Mouse (Mus musculus) brain, embryonic 14.5 days (tissue): ENCODE data around the gene Trappc13. TPM values are rescaled to one million over a fixed set of nuclear protein-coding genes. Genes with fewer than 3 reads are reported as not detected.
"Not testable (repeated sequence)": the region's sequence is repeated elsewhere in the genome, so short reads cannot be mapped to it uniquely, and the experiment has no call there.

Experiments used
- DNase-seq: peaks from one replicate; pipeline ENCODE4 v3.0.0-alpha.2; 2011; ENCODE audit warnings: low read depth
- CTCF ChIP-seq: fragments of 200-500 bp; IDR thresholded peaks from 2 replicates; pipeline ENCODE4 v1.5.1; 2012; ENCODE audit warnings: inconsistent platforms, mild to moderate bottlenecking, moderate library complexity, borderline replicate concordance; ENCODE audit not compliant: insufficient read depth, insufficient read length; ENCODE audit errors: extremely low read depth
- POLR2A ChIP-seq: fragments of 200-500 bp; IDR thresholded peaks from 2 replicates; pipeline ENCODE4 v1.6.1; 2012; ENCODE audit warnings: mild to moderate bottlenecking, inconsistent platforms, borderline replicate concordance; ENCODE audit not compliant: poor library complexity, insufficient read depth, insufficient read length, severe bottlenecking; ENCODE audit errors: extremely low read depth
- polyA plus RNA-seq: library from polyadenylated mRNA; depleted of rRNA; stranded (reverse); fragments of >200 nt; gene quantifications from 2 replicates; pipeline ENCODE4 v1.2.3, GENCODE M21; 2012; rRNA removed

Gene Trappc13
- 21.8 and 26.3 TPM in 2 replicates for polyA plus RNA-seq

DNA sequence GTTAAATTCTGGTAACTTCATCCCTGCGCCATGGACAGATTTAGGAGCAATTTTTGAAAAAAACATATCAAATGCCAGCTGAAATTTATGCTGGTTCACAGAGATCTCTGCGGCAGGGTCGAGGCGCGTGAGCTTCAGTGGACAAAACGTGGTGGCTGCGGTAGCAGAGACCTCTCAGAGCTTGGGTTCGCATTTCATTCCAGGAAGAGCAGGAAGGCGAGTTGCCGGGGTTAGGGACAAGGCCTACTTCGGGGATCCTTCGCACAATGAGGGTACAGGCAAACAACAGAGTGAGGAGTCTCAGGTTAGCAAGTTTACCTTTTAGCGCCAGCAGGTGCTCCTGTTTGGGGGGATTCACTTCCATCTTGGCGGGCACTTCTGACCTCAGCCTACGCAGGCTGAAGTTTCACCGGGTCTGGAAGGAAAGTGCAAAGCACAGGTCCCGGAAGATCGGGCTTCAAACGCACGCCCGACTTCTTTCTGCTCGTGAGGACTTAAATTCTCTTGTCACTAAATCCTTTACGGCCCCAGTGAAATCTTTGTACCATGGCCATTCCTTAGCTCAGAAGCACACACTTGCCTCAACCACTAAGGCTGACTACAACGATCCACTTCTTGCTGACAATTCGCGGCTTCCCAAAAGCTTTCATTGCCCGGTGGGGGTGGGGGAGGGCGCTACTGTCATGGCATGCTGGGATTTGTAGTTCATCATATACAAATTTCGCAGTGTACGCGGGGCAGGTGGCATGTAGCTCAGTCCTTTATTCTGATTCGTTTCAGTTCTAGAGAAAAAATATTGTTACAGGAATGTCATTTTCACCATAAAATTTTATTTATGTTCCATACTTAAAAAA is at the start of gene Trappc13:
Trappc13 (minus strand) TSS at position 674 of the 854 bp plus-strand sequence.
- TF ChIP-seq POLR2A (peak; percentile 23; the same call in 1 of the 2 replicates), CTCF (no peak)
- peak; percentile 96 for DNase-seq

DNA sequence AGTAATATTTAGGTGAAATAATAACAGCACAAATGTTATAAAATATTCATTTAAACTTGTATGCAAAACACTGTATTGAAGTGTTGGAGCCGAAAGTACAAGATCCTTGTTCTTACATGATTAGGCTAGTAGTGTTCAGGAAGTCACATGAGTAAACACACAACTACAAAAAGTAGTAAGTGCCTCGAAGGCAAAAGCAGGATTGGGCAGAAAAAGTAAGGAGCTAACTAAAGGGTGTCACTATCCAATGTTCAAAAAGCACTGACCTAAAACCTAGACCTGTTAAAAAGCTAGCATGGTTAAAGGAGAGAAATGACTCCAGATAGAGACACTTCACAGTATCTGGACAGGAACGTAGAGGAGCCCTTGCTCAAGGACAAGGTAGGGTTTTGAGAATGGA is 49.2 kb upstream of the Trappc13 start:
- no peak for TF ChIP-seq CTCF
- TF ChIP-seq POLR2A, result no peak
- DNase-seq, result no peak

DNA sequence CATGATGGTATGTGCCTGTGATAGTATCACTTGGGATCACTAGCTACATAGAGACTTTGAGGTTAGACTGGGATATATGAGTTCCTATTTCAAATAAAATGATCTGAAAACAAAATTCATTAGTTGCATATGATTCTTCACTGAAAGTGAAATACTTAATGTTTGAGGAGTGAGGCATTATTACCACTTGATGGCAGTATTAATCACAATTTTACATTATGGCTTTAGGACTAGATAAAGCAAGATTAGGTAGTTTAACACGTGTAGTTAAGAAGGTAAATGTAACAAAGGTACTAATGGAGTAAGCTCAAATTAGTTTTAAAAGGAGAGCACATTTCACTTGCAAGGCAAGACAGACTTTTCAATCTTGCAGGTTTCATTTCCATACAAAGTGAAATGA is 26.0 kb upstream of the Trappc13 start:
- no peak for TF ChIP-seq POLR2A
- TF ChIP-seq CTCF, result no peak
- DNase-seq, result peak; percentile 18

DNA sequence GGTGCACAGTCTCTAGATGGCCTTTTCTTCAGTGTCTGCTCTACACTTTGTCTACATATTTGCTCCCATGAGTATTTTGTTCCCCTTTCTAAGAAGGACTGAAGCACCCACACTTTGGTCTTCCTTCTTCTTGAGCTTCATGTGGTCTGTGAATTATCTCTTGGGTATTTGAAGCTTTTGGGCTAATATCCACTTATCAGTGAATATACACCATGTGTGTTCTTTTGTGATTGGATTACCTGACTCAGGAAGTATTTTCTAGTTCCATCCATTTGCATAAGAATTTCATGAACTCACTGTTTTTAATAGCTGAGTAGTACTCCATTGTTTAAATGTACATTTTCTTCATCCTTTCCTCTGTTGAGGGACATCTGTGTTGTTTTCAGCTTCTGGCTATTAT is 17.6 kb upstream of the Trappc13 start:
- DNase-seq, result not testable (repeated sequence)

DNA sequence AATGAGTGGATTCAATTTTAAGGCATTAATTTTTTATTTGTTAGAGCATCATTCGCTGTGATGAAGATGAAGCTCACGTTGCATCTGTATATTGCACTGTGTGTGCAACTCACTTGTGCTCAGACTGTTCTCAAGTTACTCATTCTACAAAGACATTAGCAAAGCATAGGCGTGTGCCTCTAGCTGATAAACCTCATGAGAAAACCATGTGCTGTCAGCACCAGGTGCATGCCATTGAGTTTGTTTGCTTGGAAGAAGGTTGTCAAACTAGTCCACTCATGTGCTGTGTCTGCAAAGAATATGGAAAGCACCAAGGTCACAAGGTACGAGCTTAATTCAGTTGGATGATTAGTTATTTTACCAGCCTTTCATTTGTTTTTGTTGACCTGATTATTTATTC is 9.1 kb upstream of the Trappc13 start:
- no peak for DNase-seq
- TF ChIP-seq POLR2A (no peak), CTCF (no peak)

DNA sequence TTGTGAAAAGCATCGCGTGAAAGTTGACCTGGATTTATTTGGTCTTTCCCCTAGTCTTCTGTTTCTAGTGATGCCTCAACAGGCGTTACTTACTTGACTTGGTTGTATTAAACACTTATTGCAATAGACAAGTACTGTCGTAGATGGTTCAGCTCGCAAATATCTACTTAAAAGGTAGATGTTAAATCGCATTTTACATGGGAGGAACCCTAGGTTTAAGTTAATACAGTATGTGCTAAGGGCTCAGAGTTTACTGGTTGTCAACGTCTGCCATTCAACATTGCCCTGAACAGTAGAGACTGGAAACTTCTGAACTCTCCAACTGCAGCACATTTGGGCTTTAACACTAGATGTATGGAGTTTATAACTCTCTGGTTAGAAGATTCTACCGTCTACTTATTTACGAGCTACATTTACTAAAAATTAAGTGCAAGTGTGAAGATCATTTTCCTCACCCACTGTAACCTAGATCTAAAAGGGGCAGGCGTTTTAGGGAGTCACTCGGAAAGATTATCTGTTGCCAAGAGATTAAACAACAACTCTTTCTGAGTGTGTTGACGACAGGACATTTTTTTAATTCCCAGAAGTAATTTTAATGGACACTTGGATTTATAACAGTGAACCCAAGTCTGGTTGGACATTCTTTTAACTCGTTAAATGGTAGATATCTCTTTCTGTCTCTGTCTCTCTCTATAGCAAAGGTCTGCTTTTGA is 1.1 kb upstream of the Trappc13 start:
- DNase-seq, result no peak
- TF ChIP-seq POLR2A (no peak), CTCF (no peak)

DNA sequence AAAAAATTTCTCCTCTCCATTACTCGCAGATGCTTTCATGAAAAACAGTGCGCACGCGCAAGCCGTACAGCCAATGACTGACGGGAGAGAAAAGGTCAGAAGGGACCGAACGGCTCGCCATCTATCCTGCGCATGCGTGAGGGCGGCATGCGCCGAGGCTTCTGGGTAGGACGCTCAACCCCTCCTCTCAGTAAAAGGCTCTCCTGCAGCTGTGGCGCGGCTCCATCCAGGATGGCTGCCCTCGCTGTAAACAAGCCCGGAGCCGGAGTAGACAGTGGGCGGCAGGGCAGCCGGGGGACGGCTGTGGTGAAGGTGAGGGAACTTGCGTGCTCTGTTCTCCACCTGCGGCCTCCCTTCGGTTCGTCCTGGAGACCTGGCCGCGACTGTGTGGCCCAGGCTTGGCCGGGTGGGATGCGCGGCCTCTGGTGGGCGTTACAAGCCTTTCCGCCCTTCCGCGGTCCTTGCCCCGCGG is 417 bp upstream of the Trappc13 start, which contains the start of gene Trim23:
Trim23 (plus strand) TSS at position 148 of the 472 bp plus-strand sequence.
- 0 out of 2 replicates have a peak, but pooled peaks have one; percentile 14 for TF ChIP-seq CTCF
- peak; percentile 40; the same call in 1 of the 2 replicates for TF ChIP-seq POLR2A
- DNase-seq, result peak; percentile 99

DNA sequence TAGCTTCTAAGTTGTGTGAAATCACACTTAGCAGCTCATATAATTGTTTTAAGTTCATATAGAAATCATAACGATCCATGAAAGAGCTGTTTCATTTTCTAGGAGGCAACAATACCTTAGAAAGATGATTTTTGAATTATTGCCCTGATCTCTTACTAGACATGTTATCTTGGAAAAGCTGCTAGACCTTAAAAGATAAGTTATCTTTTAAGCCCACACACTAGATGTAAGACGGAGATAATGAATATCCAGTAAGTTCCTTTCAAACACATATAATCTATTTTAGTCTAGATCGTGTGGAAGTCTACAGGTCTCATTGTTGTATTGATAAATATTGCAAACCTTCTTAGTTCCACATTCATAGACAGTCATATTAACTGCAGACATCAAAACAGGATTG is 1.4 kb downstream of the Trappc13 start:
- DNase-seq, result no peak
- TF ChIP-seq POLR2A (no peak), CTCF (no peak)

DNA sequence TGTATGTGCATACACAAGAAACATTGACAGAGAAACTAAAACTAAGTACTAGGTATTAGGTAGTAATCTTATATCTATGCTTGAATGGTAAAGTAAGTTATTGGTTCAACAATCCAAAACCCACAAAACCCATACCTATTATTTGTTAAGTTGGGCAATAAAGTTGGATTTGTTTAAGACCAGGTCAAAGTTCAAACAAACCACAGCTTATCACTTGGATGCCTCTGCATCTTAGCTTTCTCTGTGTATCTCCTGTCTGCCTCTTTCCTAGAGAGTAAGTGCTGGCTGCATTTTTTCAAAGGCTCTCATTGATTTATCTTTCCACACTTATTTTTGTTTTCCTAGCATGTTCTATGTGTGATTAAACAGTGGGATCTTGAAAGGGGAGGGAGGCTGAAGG is 5.8 kb downstream of the Trappc13 start:
- TF ChIP-seq POLR2A (no peak), CTCF (no peak)

DNA sequence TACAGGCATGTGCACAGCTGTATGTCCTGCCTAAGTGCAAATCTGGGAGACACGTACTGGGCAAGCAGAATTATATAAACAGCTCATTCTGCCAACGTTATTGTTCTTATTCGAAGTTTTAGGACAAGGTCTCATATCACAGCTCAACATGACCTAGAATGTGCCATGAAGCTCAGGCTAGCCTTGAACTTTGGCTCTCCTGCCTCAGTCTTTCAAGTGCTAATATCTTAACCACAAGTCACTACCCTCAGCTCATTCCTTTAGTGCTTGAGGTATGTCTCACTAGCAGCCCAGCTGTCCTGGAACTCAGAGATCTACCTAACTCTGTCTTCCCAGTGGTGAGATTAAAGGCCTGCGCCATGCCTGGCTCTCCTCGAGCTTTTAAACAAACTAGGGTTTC is 6.6 kb downstream of the Trappc13 start:
- no peak for DNase-seq
- TF ChIP-seq CTCF (no peak), POLR2A (no peak)

More for the DNA sequence above, 5.8 kb downstream of the Trappc13 start:
- no peak for DNase-seq

DNA sequence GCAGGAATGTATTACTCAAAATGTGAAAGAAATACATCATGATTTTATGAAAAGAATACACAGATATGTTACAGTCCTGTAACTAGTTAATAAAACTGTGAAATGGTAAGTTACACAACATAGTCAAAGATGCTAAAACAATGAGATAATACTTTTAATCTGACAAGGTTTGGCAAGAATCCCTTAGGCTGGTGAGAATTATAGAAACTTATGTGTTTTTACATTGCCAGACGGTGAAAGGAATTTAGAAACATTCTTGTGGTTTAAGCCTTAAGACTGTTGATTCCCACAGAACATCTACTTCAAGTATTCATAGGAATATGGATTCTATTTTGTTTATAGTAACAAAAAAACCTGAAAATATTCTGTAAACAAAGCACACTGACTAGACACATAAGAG is 22.6 kb downstream of the Trappc13 start:
- TF ChIP-seq CTCF, result no peak
- no peak for TF ChIP-seq POLR2A
- DNase-seq, result no peak
